Mouse (Mus musculus): ENCODE results near the gene B230118H07Rik.

DNA sequence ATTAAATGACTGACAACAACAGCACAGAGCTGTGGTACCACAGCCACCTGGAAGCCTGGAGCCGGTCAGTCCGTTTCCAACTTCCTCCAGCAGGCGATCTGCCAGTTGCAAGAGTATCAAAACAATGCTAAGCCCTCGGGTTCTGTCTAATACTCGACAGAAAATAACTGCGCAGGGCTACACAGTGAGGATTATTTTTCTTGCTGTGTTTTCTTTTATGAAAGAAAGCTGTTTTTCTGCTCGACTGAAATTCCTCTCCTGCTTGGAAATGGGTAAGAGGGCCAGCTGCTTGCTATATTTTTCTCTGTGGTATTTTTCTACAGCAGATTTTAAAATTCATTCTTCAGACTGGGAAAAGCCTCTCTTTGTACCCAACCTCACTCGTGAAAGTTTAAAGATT is 48.6 kb downstream of the B230118H07Rik start:
- TF ChIP-seq POLR2A (IDR thresholded peaks at IDR 0.05; ENCODE audit: borderline replicate concordance, extremely low read depth, low read depth, low read length), result no peak
- no peak for TF ChIP-seq CTCF (IDR thresholded peaks at IDR 0.05; ENCODE audit: insufficient read depth, low read length)

Measured in lung, adult 2 months (tissue).